Mouse (Mus musculus) heart, adult 2 months (tissue): ENCODE measurements around the gene Atpaf2.

Experiments
- CTCF ChIP-seq: fragments of 200-600 bp; IDR thresholded peaks from 2 replicates; pipeline ENCODE4 v1.8.1; 2022; ENCODE audit warnings: antibody characterized with exemption, mild to moderate bottlenecking, moderate library complexity
- EP300 ChIP-seq: fragments of 200-500 bp; IDR thresholded peaks from 2 replicates; pipeline ENCODE4 v1.6.1; 2011; ENCODE audit warnings: low read depth, low read length, control low read depth; ENCODE audit not compliant: insufficient read depth
- POLR2A ChIP-seq: fragments of 200-500 bp; IDR thresholded peaks from 2 replicates; pipeline ENCODE4 v1.6.1; 2011; ENCODE audit warnings: mild to moderate bottlenecking, low read depth, low read length, control low read depth; ENCODE audit not compliant: insufficient read depth

DNA sequence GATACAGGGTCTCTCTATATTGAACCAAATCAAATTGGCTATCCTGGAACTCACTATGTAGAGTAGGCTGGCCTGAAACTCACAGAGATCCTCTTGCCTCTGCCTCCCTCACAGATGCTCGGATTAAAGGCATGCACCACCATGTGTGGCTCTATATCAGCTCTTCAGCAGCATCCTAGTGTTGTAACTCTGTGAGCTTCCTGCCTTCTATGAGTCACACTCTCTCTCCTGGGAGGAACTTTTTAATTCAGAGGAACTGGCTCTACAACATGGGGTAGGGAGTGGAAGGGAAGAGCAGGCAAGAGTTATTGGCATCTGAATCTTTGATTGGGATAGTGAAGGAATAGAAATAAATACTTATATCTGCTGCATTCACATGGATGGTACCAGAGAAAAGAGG lies 61.1 kb downstream of the Atpaf2 start:
- TF ChIP-seq POLR2A (no peak), CTCF (no peak), EP300 (no peak)
